Mouse (Mus musculus) liver, embryonic 14.5 days (tissue): ENCODE results near the gene Tsc22d1. TPM values are rescaled to one million over a fixed set of nuclear protein-coding genes. Genes with fewer than 3 reads are reported as not detected.

Experiments
- ATAC-seq: fragments of 200-750 bp; cut with Nextera tagmentation; 2 replicates; pipeline ENCODE4 v1.8.0; 2017; ENCODE audit warnings: moderate number of reproducible peaks, mild to moderate bottlenecking, moderate library complexity; ENCODE audit not compliant: insufficient read depth
- DNase-seq, 3 experiments: peaks; one replicate each; pipeline ENCODE4 v3.0.0-alpha.2; 2012 to 2013; ENCODE audit warnings: low read depth in 3 of 3, low spot score in 3 of 3
- H3K27ac ChIP-seq: fragments of 300-500 bp; sonication (generic); 2 replicates; pipeline ENCODE4 v1.5.1; 2014; ENCODE audit warnings: moderate library complexity, mild to moderate bottlenecking, control low read depth, inconsistent platforms
- H3K27me3 ChIP-seq: fragments of 300-500 bp; sonication (generic); 2 replicates; pipeline ENCODE4 v1.6.1; 2014; ENCODE audit warnings: mild to moderate bottlenecking, low read length, moderate library complexity; ENCODE audit not compliant: control insufficient read depth, insufficient read depth
- H3K36me3 ChIP-seq: fragments of 300-500 bp; sonication (generic); replicated peaks from 2 replicates; pipeline ENCODE4 v1.6.1; 2014; ENCODE audit warnings: low read depth; ENCODE audit not compliant: control insufficient read depth, insufficient read depth
- H3K4me1 ChIP-seq, 2 experiments: fragments of 200-500 bp in 1 of 2; fragments of 300-500 bp in 1 of 2; sonication (generic) in 1 of 2; replicated peaks; 2 replicates each; pipeline ENCODE4 v1.6.1; 2012 to 2014; ENCODE audit warnings: antibody characterized with exemption in 1 of 2, inconsistent platforms in 1 of 2, low read length in 1 of 2; ENCODE audit not compliant: control insufficient read depth in 2 of 2, insufficient read depth in 2 of 2
- H3K4me2 ChIP-seq: fragments of 300-500 bp; sonication (generic); 2 replicates; pipeline ENCODE4 v1.6.1; 2014; ENCODE audit warnings: low read depth, mild to moderate bottlenecking, control low read depth, moderate library complexity
- H3K4me3 ChIP-seq, 2 experiments: fragments of 200-500 bp in 1 of 2; fragments of 300-500 bp in 1 of 2; sonication (generic) in 1 of 2; 2 replicates each; pipeline ENCODE4 v1.5.1; 2012 to 2014; ENCODE audit warnings: low read depth in 2 of 2, low read length in 2 of 2, mild to moderate bottlenecking in 2 of 2, control low read depth in 1 of 2, inconsistent platforms in 1 of 2, moderate library complexity in 1 of 2; ENCODE audit not compliant: insufficient read depth in 1 of 2
- H3K9ac ChIP-seq: fragments of 300-500 bp; sonication (generic); replicated peaks from 2 replicates; pipeline ENCODE4 v1.6.1; 2014; ENCODE audit warnings: mild to moderate bottlenecking, control low read depth, moderate library complexity
- H3K9me3 ChIP-seq: fragments of 300-500 bp; sonication (generic); 2 replicates; pipeline ENCODE4 v1.6.1; 2016; ENCODE audit warnings: low read length, mixed read lengths; ENCODE audit not compliant: control insufficient read depth
- CTCF ChIP-seq: IDR thresholded peaks from 2 replicates; pipeline ENCODE4 v1.5.1; 2016; ENCODE audit warnings: antibody characterized with exemption, low read depth, control low read depth
- EP300 ChIP-seq: IDR thresholded peaks from 2 replicates; pipeline ENCODE4 v1.6.1; 2016; ENCODE audit warnings: antibody characterized with exemption, low read depth
- whole genome bisulfite sequencing: fragments of 180-500 bp; shearing (Covaris S2); extraction: QIAGEN DNeasy Blood & Tissue Kit; methylation state at CpG from one replicate; pipeline ENCODE4 v1.1.7; 2014; ENCODE audit not compliant: insufficient replicate concordance; 5-methylcytosine and 5-hydroxymethylcytosine counted together
- polyA plus RNA-seq, 2 experiments: library from polyadenylated mRNA; depleted of rRNA in 1 of 2; stranded (reverse) in 1 of 2; unstranded in 1 of 2; fragments of >200 nt; fragmentation: Nextera tagmentation in 1 of 2; extraction: Ambion mirVana in 1 of 2; gene quantifications; 2 replicates each; pipeline versions ENCODE4 v1.2.1 to v1.2.3; 2012 to 2014

Gene Tsc22d1
- polyA plus RNA-seq, 2 experiments = 61.3 to 115 TPM

DNA sequence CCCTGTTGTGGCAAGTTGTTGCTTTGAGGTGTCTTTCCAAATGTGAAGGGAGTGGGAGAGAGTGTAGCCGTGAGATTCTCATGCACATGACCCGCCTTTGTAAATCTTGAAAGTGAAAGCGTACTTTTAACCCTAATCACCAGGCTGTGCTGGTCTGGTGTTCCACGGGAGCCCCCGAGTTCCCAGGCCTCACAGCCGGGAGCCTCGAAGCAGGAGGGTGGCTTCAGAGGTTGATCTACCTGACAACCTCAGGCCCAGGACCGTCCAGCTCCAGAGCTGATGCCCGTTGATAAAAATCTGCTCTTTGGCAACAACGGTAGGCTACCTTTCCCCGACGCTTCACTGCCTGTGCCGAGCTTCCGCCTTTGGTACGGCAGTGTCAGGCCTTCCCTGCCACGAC lies 72.8 kb downstream of the Tsc22d1 start:
- Histone ChIP-seq H3K27ac (no peak overlapping the region), H3K4me1 (0 out of 4 replicates have a peak, but pooled peaks cover 0 to 2% of the 10 kb centered on the region in 2 experiments), H3K27me3 (no peaks in the 10 kb centered on the region), H3K36me3 (no peaks in the 10 kb centered on the region), H3K4me3 (no peak overlapping the region), H3K9me3 (no peaks in the 10 kb centered on the region), H3K9ac (no peak overlapping the region), H3K4me2 (no peak overlapping the region)
- no peak for DNase-seq
- no peak for ATAC-seq
- no peak for TF ChIP-seq EP300
- TF ChIP-seq CTCF = no peak
- 72% methylated on average over 16 of the region's 16 CpGs for WGBS

DNA sequence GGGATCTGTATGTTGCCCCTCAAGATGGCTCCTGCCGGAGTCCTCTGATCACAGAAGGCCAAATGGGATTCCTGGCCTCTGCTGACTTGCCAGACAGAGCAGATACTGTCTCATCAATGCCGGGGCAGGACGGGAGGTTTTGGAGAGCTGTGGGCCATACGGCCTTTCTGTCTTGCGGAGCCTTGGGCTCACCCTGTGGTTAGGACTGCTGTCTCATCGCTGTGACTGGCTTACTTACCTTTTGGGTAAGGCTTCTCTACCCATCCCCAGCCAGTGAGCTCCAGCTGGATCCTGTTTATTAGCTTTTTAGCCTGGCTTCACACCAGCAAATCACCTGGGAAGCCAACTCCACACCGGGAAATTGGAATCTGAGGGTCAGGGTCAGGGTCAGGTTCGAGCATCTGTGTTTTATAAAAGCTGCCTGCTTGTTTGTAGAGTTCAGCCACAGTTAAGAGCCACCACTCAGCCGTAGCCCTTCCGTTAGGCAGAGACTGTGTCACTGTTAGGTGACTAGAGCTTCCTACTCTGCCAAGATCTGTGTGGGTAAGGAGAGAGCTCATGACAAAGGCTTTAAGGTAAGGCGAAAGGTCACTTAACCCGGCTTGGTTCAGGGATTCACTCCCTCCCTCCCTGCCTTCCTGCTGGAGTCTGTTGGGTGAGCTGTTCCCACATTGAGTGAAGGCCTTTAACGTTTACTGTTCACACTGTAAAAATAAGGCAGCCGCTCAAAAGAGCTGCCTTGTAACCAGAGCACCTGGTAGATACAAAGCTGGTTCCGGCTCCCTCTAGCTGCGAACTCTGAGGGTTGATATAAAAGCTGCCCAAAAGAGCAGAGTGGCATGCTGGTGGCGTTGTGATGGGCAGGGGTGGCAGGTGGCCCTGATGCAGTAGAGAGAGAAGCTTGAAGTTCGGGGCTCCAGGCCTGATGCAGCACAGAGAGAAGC lies 73.6 kb downstream of the Tsc22d1 start:
- no peak for TF ChIP-seq EP300
- peak; percentile 23 for TF ChIP-seq CTCF
- H3K4me3 ChIP-seq = no peak overlapping the region

DNA sequence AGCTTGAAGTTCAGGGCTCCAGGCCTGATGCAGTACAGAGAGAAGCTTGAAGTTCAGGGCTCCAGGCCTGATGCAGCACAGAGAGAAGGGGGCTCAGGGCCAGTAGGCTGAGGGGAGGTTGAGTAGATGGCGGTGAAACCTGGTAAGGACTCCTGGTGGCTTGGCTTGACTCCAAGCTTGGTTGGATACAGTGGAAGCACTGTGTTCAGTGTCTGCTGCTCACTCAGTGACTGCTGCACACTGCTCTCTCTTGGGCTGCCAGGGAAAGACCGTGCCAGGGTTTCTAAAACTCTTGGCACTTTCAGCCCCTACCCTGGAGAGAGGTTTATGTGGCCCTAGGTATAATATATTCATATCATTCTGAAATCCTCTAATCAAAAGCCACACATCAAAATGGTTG lies 74.4 kb downstream of the Tsc22d1 start:
- Histone ChIP-seq H3K4me3 (no peak overlapping the region), H3K4me1 (0 out of 4 replicates have a peak, but pooled peaks cover 0 to 2% of the 10 kb centered on the region in 2 experiments), H3K27me3 (no peaks in the 10 kb centered on the region), H3K9ac (no peak overlapping the region), H3K36me3 (no peaks in the 10 kb centered on the region), H3K4me2 (no peak overlapping the region), H3K27ac (no peak overlapping the region), H3K9me3 (no peaks in the 10 kb centered on the region)
- ATAC-seq = no peak
- DNase-seq = no peak
- TF ChIP-seq EP300 (no peak), CTCF (no peak)
- WGBS = 75% methylated on average over 2 of the region's 2 CpGs

More for the DNA sequence above, 73.6 kb downstream of the Tsc22d1 start:
- H3K4me2 ChIP-seq = no peak overlapping the region
- DNase-seq (no peak), ATAC-seq (no peak)
- no peaks in the 10 kb centered on the region for H3K9me3 ChIP-seq
- H3K36me3 ChIP-seq = no peaks in the 10 kb centered on the region
- no peaks in the 10 kb centered on the region for H3K27me3 ChIP-seq
- H3K27ac ChIP-seq = no peak overlapping the region
- H3K4me1 ChIP-seq = 0 out of 4 replicates have a peak, but pooled peaks cover 0 to 2% of the 10 kb centered on the region in 2 experiments
- no peak overlapping the region for H3K9ac ChIP-seq
- 66% methylated on average over 18 of the region's 18 CpGs for WGBS

DNA sequence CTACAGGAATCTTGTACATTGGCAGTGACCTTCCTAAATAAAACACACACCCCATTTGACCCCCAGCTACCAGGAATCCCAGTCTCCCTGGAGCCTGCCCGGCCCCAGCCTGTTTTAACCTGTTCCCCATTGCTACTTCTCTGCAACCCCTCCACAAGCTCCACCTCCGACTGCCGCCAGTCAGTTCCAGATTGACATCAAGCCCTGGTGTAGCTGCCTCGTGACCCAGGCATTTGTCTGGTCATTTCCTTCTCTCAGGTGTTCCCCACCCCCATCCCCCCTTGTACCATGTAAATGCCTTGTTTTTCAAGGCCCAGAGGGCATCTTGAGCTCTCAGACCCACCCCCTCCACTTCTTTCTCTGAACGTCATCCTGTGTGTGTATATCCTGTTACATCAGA lies 80.3 kb downstream of the Tsc22d1 start:
- Histone ChIP-seq H3K9ac (no peak overlapping the region), H3K4me1 (no peaks in the 10 kb centered on the region), H3K4me2 (no peak overlapping the region), H3K27me3 (no peaks in the 10 kb centered on the region), H3K4me3 (no peak overlapping the region), H3K36me3 (no peaks in the 10 kb centered on the region), H3K9me3 (no peaks in the 10 kb centered on the region), H3K27ac (no peak overlapping the region)
- no peak for ATAC-seq
- WGBS = 33% methylated on average over 5 of the region's 5 CpGs
- TF ChIP-seq CTCF (no peak), EP300 (no peak)
- no peak for DNase-seq

DNA sequence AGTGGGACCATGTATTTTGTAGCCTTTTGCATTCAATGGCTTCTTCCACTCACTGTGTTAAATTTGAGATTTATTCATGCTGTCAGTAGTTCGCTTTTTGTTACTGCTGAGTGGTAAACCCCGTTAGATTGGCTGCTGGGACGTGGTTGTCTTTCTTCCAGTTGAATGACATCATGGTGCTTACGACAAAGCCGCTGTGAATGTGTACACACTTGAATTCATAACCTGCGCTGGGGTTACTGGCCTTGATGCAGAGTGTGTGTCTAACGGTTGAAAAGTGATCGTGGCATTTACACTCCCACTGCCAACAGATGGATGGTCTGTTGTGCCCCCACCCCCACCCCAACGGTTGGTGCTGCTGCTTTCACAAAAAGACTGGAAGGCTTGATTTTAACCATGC lies 82.4 kb downstream of the Tsc22d1 start:
- TF ChIP-seq EP300 = no peak
- no peak for TF ChIP-seq CTCF
- no peak for ATAC-seq
- H3K27me3 ChIP-seq = no peaks in the 10 kb centered on the region
- H3K4me1 ChIP-seq = no peaks in the 10 kb centered on the region
- H3K36me3 ChIP-seq = no peaks in the 10 kb centered on the region
- DNase-seq = no peak
- no peaks in the 10 kb centered on the region for H3K9me3 ChIP-seq
- no peak overlapping the region for H3K9ac ChIP-seq
- 71% methylated on average over 9 of the region's 9 CpGs for WGBS
- no peak overlapping the region for H3K4me3 ChIP-seq
- no peak overlapping the region for H3K4me2 ChIP-seq
- H3K27ac ChIP-seq = no peak overlapping the region
